Mouse (Mus musculus): Measurements from ENCODE around the gene Ccdc149.

Gene Ccdc149

DNA sequence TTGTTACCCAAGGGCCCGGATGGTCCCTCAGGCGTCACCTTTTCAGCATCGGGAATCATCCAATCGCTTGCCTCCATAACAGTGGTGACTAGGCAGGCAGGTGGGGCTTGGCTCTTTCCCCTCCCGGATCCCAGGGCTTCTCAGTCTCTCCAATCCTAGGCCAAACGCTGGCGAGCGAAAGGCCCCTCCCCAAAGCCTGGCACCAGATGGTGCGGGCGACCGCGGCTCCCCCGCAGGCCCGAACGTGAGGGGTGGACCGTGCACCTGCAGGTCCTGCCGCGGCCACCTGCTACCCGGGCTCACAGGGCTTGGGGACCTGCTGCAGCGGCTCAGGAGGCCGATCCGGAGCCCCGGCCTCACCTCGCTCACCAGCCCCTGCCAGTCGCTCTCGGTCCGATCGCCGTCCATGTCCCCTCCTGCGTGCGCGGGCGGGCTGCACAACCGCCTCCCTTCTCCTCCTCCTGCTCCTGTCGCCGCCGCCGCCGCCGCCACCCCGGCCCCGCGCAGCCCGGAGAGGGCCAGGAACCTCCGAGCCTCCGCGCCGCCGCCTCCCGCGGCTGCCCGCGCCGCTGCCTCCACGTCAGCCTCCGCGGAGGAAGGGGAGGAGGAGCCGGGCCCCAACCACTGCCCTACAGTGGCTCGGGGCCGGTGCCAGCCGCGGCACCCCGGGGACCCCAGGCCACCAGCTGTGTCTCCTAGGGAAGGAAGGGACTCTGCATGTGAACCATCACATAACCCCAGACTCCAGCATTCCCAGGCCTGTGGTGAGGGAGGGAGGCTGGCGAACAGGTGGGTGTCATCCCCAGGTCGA is at the start of gene Ccdc149:
TSS of gene Ccdc149 (minus strand) at position 531 of the 811 bp plus-strand sequence.
- DNase-seq: peak; percentile 95

DNA sequence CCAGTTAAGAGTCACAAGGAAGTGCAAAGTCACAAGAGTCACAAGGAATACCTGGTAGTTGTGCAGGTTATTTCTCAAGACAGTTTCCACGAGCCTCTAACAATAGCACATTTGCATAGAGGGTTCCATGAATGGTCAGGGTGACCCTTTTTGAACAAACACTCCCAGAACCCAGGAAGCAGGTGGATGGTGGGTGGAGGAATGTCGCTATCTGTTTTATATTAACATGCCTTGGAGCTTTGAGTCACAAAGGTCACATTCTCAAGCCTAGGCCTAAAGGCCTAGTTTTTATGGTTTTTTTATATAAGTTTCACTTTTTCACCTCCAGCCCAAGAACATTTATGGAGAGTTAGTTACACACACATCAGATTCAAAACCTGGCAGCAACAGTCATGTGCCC is 48.6 kb upstream of the Ccdc149 start:
- no peak for DNase-seq

DNA sequence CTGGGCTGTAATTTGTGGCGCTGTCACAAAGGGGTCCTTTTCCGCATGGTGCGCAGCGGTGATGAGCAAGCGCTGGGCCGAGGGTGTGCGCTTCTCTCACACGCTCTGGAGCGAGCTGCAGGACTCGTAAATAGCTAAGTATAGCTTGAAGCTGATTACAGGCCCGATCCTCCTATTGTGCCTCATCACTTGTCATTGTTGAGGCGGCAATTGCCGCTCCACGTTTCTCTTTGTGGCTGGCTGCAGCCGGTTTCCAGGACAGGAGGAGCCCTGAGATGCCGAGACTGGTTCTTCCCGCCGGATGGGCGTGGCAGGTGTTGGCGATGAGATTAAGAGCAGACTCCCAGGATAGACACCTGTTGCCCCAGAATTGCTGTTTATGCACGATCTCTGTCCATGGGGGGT is 44.8 kb upstream of the Ccdc149 start:
- DNase-seq: no peak

DNA sequence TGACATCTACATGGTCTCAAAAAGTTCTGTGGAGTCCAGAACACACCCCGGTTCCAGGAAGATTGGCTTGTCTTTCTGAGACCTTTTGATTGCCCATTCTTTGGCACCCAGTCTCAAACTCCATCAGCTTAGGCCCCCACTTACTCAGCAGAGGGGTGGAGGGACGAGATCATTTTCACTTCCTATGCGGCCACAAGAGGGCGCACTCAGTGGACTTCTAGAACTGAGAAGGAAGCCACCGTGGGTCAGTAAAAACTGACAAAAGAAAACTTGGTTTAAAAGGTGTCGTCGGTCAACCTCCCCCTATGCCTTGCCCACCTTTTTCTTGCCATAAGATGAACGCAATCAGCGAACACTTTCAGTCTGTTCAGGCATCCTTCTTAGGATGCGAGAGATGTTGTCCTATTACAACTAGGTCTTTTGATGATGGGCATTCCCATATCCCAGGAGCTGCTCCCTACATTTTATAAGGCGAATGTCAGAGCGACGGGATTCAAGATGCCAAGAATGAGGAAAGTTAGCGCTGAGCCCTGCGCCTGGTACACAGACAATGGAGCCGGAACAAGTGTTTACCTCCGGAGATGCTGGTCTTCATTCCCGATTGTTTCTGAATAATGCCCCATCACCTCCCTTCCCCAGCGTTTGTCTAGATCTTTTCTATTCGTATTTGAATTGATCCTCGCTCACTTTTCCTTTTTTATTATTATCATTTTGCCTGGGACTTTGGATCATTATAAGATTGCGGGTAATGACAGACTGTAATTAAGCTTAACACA is 44.1 kb upstream of the Ccdc149 start:
- peak; percentile 65 for DNase-seq

DNA sequence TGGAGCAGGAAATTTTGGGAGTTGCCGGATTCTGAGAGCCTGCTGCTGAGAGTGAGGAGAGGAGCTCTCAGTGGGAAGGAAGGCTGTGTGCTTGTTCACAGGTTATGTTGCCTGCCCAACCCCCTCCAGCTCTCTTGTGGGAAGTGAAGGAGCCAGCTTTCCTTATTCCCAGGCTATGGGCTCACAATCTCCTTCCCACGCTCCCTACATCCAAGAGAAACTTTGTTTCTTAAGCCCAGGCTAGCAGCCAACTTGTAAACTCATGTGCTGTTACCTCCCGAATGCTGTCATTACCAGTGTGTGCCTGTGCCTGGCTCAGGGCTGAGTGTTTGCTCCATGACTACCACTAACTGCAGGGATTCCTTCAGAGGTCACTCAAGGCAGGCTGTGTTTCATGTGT is 39.8 kb upstream of the Ccdc149 start:
- DNase-seq: no peak

DNA sequence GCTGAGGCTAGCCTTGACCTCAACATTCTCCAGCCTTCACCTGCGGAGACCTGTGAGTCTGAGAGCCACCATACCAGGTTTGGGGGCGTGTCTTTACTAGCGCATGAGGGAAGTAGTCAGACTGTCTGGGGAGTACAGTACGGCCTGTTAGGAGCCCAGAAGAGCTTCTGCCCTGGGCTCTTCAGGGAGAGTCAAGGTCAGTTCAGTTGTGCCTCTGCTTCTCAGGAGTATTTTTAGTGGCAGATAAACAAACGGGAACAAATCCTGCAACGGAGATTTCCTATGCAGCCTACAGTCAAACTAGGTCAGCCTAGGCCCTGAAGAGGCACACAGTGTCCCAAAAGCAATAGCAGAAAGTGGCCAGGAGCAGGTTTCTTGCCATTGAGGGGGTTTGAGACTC is 38.1 kb upstream of the Ccdc149 start:
- DNase-seq: no peak

DNA sequence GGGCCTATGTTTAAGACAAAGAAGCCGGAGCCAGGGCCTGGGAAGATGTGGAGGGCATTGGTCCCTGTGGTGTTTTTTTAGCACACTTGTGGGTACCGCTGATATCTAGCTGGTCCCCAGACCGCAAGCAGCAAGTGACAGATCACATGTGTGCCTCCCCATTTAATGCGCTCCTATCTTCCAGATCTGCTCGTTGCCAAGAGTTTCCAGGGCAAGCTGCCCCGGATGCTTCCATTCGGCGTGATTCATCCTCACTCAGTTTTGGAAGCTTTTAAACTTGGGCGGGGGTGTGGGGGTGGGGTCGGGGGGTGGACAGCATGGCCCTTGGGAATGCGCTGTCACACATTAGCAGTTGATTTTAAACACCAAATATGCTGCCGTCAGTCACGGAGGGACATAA is 33.3 kb upstream of the Ccdc149 start:
- no peak for DNase-seq

DNA sequence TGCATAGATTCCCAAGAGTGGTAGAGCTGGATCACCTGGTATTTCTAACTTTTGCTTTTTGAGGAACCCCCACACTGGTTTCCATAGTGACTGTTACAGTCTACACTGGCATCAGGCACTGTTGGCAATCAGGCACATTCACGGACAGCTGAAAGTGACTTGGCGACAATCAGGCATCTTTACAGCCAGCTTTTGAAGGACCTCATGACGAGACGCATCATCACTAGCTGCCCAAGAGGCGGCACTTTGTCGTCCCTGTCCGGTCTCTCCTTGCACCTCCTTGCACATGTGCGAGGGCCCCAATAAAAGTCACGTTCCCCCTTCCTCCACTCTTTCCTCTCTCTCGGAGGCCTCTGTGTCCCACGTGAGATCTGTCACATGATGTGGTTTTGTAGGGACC is 32.8 kb upstream of the Ccdc149 start:
- DNase-seq: no peak

DNA sequence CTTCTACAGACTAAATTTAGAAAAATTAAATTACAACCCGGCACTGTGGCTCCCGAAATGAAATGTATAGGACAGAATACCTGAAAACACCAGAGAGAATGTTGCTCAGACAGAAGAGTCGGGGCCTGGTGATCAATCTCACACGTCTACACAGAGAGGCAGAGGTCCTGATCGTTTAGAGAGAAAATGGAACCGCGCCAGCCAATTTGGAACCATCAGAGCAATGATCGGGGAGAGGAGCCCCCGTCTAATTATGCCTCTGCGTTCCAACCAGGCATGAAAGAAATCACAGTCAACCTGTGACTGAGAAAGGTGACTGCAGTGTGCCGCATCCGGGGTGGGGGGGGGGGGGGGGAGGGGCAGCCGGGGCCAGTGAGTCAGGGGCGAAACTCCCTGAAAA is 24.4 kb upstream of the Ccdc149 start:
- no peak for DNase-seq

DNA sequence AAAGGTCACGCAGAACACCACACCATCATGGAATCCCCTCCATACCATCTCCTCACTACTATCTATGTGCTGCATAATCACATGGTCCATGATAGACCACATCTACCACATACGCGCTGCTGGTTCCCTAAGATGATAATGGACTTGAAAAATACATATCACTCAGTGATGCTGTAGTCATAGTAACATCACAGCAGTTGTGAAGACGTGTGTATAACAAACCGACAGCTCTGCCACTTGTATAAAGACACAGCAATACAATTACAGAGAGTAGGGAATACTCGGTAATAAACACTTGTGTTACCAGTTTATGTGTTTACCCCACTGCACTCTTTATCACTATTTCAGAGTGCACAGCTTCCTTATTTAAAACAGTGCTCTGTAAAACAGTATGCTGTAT is 20.2 kb upstream of the Ccdc149 start:
- DNase-seq: no peak

DNA sequence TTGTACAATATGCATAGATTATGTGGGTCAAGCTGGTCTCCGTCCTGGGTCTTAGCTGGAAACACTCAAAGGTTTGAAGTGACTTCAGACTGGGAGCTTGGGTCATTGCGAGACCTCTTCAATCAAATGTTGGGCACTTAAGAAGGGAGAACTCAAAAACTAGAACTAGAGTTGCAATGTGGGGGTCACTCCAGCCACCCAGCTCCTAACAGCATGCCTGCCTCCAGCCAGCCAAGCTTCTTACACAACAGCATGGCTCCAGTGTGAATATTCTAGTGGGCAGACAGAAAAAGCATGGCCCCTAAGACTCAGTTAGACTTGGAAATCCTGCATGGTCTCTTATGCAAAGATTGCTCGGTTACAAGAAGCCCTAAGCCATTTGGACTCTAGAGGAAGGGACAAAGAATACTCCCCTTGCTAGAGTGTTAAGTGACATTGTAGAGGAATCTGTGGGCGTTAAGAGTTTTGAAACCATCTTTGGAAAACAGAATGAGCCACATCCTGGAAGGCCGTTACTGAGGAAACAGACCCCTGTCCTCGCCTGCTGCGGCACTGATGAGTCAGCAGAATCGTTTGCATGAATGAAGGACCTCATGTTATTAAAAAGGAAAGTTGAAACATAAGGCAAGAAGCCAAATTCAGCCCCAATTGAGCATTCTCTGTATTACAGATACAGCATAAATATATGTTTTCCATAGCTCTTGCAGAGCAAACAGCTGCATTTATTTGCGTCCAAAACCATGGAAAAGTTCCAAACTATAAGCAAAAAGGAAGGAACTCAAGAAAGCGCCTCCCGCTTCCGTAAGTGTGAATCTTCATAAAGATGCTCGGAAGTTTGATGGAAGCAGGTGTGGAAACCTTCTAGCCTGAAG is 16.5 kb upstream of the Ccdc149 start:
- no peak for DNase-seq

DNA sequence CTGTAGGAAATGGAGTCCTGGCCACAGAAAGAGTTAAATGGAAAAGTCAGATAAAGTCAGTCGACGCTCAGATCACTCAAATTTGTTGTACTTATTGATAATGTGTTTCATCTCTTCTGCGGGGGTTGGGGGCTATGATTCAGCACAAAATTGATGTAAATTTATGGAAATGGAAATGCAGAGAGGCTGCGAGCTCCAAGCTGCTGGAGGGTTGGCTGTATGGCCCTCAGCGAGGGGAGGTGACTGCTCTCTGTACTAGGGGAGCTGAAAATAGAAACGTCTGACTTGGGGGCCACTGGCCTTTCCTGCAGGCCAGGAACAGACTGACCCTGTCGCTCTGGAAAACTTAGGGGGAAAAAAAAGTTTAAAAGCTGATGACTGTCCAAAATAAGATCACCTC is 5.5 kb upstream of the Ccdc149 start:
- no peak for DNase-seq

DNA sequence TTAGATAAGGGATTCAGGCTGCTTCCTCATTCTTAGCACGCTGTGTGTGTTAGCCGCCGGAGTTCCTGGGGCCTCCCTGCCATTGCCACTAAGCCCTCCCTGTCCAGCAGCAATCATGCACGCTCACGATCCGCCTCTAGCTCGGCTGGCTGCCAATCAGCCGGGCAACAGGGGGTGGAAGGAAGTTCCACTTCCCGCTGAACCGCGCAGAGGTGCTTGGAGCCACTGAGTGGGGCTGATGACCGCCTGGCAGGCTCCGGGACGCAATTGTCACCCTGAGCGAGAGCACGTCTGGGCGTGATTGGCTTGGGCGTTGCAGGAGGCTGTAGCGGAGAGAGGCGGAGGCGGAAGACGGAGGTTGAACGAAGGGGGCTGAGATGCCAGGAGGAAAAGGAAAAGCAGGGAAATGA is 5.0 kb upstream of the Ccdc149 start:
- peak; percentile 77 for DNase-seq

DNA sequence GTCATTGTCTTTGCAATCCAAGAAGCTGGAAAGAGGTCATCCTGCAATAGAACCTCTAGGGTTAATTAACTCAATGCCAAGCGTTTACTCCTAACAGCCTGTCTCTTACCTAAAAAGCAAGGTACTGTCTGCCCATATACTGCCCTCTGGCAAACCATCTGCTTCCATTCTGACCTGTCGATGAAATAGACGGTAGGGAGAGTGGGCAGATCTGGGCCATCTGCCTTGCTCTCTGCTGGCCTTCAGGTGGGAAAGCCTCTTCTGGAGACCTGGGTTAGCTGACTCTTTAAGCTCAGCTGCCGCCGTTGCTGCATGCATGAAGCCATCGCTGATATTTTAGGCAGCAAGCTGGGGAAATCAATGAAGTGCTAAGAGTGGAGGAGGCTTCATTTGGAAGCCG is 2.7 kb upstream of the Ccdc149 start:
- peak; percentile 46 for DNase-seq

DNA sequence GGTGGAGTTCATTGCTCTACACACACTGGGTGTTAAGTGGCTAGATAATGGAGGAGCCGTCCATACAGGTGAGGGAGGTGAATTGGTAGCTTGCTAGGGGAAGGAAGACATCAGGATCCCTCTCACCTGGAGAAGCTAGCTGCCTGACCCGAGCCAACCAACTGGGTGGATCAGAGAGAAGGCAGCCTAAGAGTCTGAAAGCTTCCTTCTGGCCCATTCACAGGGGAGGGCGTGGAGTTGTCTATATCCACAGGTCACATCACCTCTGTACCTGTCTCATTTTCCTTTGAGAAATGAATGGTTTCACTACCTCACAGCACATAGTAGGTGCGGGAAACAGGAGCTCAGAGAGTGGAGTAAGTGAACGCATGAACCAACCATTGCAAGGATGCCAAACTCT is 770 bp downstream of the Ccdc149 start:
- DNase-seq: no peak

DNA sequence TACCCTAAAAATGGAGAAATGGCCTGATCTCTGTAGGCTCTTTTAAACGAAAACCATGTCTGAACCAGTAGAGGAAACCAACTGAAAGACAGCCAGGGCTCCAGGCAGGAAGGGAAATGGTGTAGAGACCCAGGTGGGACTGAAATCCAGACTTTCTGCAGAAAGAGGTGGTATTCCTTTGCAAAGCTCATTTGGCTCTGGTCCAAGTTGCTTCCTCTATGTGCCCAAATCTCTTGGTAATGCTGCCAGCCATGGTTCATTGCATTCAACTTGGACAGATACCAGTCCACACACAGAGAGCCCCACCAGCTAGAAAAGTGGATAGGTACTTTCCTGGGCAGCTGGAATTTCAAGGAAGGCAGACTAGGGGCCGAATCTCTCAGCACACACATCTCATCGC is 3.5 kb downstream of the Ccdc149 start:
- peak; percentile 23 for DNase-seq

DNA sequence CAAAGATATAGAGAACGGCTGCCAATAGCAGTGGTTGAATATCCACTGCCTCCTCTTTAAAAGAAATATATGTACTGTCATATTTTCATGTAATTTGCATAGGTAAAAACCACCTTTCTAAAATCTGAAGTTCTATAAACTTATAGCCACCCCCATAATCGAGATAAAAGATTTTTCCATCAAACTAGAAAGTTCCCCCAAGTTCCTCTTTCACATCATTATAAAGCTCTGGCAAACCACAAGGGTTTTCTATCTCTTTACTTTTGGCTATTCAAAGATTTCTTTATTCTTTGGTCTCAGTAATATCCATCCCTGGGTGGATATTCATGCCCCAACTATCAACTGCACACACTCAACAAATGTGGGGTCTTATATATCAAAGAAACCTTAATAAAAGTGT is 8.9 kb downstream of the Ccdc149 start:
- DNase-seq: no peak

DNA sequence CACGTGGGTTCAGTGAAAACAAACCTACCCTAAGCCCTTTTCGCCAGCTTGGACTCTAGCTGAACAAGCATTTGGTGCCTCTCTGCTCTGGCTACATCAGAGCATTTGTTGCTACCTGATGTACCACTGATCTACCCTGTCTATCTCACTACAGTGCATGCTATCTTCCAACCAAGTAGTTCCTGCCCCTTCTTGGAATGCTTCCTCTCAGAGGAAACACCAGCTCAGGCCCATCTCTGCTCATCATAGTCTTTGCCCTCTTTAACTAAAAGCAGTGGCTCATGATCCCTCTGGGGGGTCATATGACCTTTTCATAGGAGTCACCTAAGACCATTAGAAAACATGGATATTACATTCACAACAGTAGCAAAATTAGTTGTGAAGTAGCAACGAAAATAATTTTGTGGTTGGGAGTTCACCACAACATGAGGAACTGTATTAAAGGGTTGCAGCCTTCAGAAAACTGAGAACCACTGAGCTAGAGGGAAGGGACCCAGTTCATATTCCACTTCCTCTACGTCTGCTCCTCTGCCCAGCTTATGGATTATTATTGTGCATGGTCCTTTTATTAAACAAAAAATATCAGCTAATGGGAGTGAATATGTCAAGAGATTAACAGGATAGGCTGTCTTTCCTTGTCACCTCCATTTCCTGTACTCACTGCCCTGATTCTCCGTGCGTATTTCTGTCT is 9.7 kb downstream of the Ccdc149 start:
- no peak for DNase-seq

DNA sequence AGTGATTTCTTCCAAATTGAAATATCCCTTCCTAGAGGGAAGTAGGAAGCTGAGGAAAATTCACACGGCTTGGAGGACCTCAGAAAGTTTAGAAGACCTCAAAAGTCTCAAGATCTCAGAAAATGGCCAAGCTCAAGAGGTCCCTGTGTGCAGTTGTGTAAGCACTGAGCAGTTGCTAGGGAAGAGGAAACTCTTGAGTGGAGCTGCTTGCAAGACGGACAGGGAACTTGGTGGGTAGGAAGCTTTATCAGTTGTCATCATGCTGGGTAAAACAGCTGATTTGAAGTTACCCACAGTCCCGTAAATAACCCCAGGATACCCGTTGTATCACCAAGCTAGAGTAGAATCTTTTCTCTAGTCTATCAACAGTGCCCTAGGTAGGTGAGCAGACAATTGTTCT is 12.0 kb downstream of the Ccdc149 start:
- DNase-seq: no peak

DNA sequence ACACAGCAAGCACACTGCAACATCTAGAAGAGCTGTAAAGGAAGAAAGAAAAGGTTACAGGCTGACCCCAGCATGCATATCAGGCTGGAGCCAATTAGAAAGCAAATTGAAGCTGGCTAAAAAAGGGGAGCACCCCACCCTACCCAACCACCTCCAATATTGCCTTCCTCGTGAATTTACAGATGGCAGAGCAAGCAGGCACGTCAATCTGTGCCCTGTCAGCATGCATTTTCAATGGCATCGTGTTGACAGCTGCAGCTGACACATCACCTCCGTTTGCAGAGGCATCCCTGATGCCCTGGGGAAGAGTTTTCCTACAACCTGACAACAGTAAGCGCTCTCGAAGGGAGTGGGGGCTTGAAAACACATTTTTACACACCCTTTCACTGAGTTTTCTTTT is 14.2 kb downstream of the Ccdc149 start:
- DNase-seq: no peak

DNA sequence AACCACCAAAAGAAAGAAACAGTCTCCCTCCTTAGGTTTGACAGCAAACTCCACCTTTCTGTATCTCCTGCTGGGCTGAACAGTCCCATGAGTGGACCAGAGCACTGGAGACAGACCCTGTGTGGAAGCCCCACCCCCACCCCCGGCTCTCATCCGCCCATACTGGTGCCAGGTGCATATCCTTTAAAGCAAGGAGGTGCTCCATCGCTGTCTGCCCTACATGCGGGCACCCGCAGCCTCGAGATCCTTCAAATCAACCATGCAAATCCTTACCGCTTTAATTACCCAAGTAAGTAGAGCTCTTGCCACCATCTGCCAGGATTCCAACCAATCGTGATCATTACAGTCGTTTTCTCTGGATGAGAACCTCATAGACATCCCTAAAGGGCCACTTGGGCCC is 20.5 kb downstream of the Ccdc149 start:
- DNase-seq: no peak

DNA sequence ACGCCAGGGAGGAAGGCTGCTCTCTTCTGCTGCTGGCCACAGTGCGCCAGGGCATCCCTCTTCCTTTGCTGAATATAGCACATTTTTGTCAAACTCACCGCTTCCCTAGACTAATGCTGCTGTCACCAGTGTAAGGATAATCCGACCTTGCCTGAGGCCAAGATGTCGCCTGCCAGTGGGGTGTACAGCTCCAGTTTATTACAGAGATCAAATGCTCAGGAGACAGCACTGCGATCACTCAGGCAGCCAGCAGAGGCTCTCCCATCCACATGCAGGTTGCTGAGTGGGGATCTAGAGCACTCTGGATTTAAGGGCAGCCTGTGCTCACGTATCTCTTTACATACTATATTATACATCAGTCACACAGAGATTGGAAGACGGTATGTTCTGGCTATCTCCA is 22.1 kb downstream of the Ccdc149 start:
- no peak for DNase-seq

DNA sequence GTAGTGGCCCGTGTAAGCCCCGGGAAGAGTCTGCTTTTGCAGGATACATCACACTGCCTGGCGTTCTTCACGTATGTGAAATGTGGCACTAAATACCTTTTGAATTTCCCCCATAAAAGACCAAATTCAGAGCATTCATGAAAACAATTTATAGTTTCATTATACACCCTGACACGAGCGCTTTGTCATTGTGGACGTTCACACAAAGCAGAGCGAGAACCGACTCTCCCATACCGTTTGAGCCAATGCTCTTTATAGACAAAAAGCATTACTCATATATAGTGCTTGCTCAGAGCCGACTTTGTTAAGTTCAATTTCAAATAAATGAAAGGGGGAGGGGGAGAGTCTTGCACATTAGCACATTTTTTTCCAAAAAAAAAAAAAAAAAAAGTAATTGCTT is 31.0 kb downstream of the Ccdc149 start:
- no peak for DNase-seq

All from cerebellum, adult 9-11 months (tissue).